Mouse (Mus musculus): ENCODE data around the gene Adam17. TPM values are rescaled to one million over a fixed set of nuclear protein-coding genes. Genes with fewer than 3 reads are reported as not detected.

The Adam17 gene
- polyA plus RNA-seq, 1 experiment from 2014 or later = 16.8 TPM

- Histone ChIP-seq H3K4me3 (ENCODE audit: low read depth, low read length) (no peak overlapping the region), H3K27ac (ENCODE audit: low read depth, low read length) (no peak overlapping the region), H3K9ac (replicated peaks; ENCODE audit: low read depth, low read length) (no peak overlapping the region), H3K27me3 (ENCODE audit: control insufficient read depth, insufficient read depth, low read length) (no peaks in the 10 kb centered on the region), H3K36me3 (ENCODE audit: control insufficient read depth, insufficient read depth, low read length) (peaks cover 32% of the 10 kb centered on the region), H3K9me3 (ENCODE audit: control insufficient read depth, low read length) (no peaks in the 10 kb centered on the region), H3K4me2 (ENCODE audit: low read depth, low read length) (no peak overlapping the region), H3K4me1 (ENCODE audit: control insufficient read depth, insufficient read depth, low read length) (no peaks in the 10 kb centered on the region)
- WGBS = 93% methylated on average over 5 of the region's 5 CpGs
- no peak for ATAC-seq (ENCODE audit: low read depth)
These were observed 39.7 kb downstream of the Adam17 start for GRCm38 (mm10) chr12:21333766-21334165.

DNA sequence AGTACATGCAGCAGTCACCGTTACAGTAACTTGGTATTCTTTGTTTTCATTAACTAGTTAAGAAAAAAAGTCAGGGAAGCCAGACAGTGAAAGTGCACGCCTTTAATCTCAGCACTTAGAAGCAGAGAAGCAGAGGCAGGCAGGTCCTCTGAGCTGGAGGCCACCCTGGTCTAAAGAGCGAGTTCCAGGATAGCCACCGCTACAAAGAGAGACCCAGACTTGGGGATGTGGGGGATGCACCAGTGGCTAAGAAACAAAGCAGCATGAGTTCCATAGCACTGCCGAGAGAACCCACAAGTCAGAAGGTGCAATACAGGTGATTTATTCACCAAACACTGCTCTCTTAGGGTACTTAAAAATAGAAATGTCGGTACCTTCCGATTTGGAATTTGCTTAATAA lies 40.4 kb downstream of the Adam17 start:
- H3K27ac ChIP-seq (ENCODE audit: low read depth, low read length) = no peak overlapping the region
- H3K9ac ChIP-seq (replicated peaks; ENCODE audit: low read depth, low read length) = no peak overlapping the region
- ATAC-seq (ENCODE audit: low read depth) = no peak
- no peak overlapping the region for H3K4me2 ChIP-seq (ENCODE audit: low read depth, low read length)
- no peaks in the 10 kb centered on the region for H3K9me3 ChIP-seq (ENCODE audit: control insufficient read depth, low read length)
- no peak overlapping the region for H3K4me3 ChIP-seq (ENCODE audit: low read depth, low read length)
- no peaks in the 10 kb centered on the region for H3K27me3 ChIP-seq (ENCODE audit: control insufficient read depth, insufficient read depth, low read length)
- WGBS = 94% methylated on average over 7 of the region's 7 CpGs
- H3K36me3 ChIP-seq (ENCODE audit: control insufficient read depth, insufficient read depth, low read length) = peaks cover 34% of the 10 kb centered on the region
- no peaks in the 10 kb centered on the region for H3K4me1 ChIP-seq (ENCODE audit: control insufficient read depth, insufficient read depth, low read length)

- H3K27ac ChIP-seq (ENCODE audit: low read depth, low read length) = no peak overlapping the region
- H3K36me3 ChIP-seq (ENCODE audit: control insufficient read depth, insufficient read depth, low read length) = peaks cover 40% of the 10 kb centered on the region
- no peak overlapping the region for H3K4me2 ChIP-seq (ENCODE audit: low read depth, low read length)
- no peaks in the 10 kb centered on the region for H3K4me1 ChIP-seq (ENCODE audit: control insufficient read depth, insufficient read depth, low read length)
- H3K27me3 ChIP-seq (ENCODE audit: control insufficient read depth, insufficient read depth, low read length) = no peaks in the 10 kb centered on the region
- H3K9me3 ChIP-seq (ENCODE audit: control insufficient read depth, low read length) = no peaks in the 10 kb centered on the region
- WGBS = 74% methylated on average over 6 of the region's 6 CpGs
- H3K4me3 ChIP-seq (ENCODE audit: low read depth, low read length) = no peak overlapping the region
- no peak overlapping the region for H3K9ac ChIP-seq (replicated peaks; ENCODE audit: low read depth, low read length)
- ATAC-seq (ENCODE audit: low read depth) = no peak
These were observed 41.7 kb downstream of the Adam17 start for GRCm38 (mm10) chr12:21331711-21332110.

GRCm38 (mm10) chr12:21330961-21331576 lies 42.4 kb downstream of the Adam17 start:
- Histone ChIP-seq H3K9me3 (ENCODE audit: control insufficient read depth, low read length) (no peaks in the 10 kb centered on the region), H3K4me2 (ENCODE audit: low read depth, low read length) (no peak overlapping the region), H3K4me1 (ENCODE audit: control insufficient read depth, insufficient read depth, low read length) (no peaks in the 10 kb centered on the region), H3K9ac (replicated peaks; ENCODE audit: low read depth, low read length) (no peak overlapping the region), H3K4me3 (ENCODE audit: low read depth, low read length) (no peak overlapping the region), H3K27me3 (ENCODE audit: control insufficient read depth, insufficient read depth, low read length) (no peaks in the 10 kb centered on the region), H3K36me3 (ENCODE audit: control insufficient read depth, insufficient read depth, low read length) (peaks cover 40% of the 10 kb centered on the region), H3K27ac (ENCODE audit: low read depth, low read length) (no peak overlapping the region)
- 90% methylated on average over 10 of the region's 10 CpGs for WGBS
- ATAC-seq (ENCODE audit: low read depth) = no peak

- ATAC-seq (ENCODE audit: low read depth) = no peak
- Histone ChIP-seq H3K27me3 (ENCODE audit: control insufficient read depth, insufficient read depth, low read length) (no peaks in the 10 kb centered on the region), H3K9me3 (ENCODE audit: control insufficient read depth, low read length) (no peaks in the 10 kb centered on the region), H3K4me1 (ENCODE audit: control insufficient read depth, insufficient read depth, low read length) (no peaks in the 10 kb centered on the region), H3K27ac (ENCODE audit: low read depth, low read length) (no peak overlapping the region), H3K9ac (replicated peaks; ENCODE audit: low read depth, low read length) (no peak overlapping the region), H3K36me3 (ENCODE audit: control insufficient read depth, insufficient read depth, low read length) (peaks cover 47% of the 10 kb centered on the region), H3K4me2 (ENCODE audit: low read depth, low read length) (no peak overlapping the region), H3K4me3 (ENCODE audit: low read depth, low read length) (no peak overlapping the region)
- 93% methylated on average over 9 of the region's 9 CpGs for whole genome bisulfite sequencing
These were observed 43.6 kb downstream of the Adam17 start for GRCm38 (mm10) chr12:21329661-21330400.

GRCm38 (mm10) chr12:21326325-21326724 lies 47.1 kb downstream of the Adam17 start:
- H3K36me3 ChIP-seq (ENCODE audit: control insufficient read depth, insufficient read depth, low read length) = peaks cover 41% of the 10 kb centered on the region
- WGBS = 100% methylated on average over 3 of the region's 3 CpGs
- H3K9me3 ChIP-seq (ENCODE audit: control insufficient read depth, low read length) = no peaks in the 10 kb centered on the region

GRCm38 (mm10) chr12:21325266-21325665 lies 48.2 kb downstream of the Adam17 start:
- Histone ChIP-seq H3K9me3 (ENCODE audit: control insufficient read depth, low read length) (no peaks in the 10 kb centered on the region), H3K4me2 (ENCODE audit: low read depth, low read length) (no peak overlapping the region), H3K27ac (ENCODE audit: low read depth, low read length) (no peak overlapping the region), H3K36me3 (ENCODE audit: control insufficient read depth, insufficient read depth, low read length) (peaks cover 33% of the 10 kb centered on the region), H3K4me1 (ENCODE audit: control insufficient read depth, insufficient read depth, low read length) (no peaks in the 10 kb centered on the region), H3K4me3 (ENCODE audit: low read depth, low read length) (no peak overlapping the region), H3K27me3 (ENCODE audit: control insufficient read depth, insufficient read depth, low read length) (no peaks in the 10 kb centered on the region), H3K9ac (replicated peaks; ENCODE audit: low read depth, low read length) (no peak overlapping the region)
- no peak for ATAC-seq (ENCODE audit: low read depth)
- 87% methylated on average over 8 of the region's 8 CpGs for WGBS

More at GRCm38 (mm10) chr12:21326325-21326724, 47.1 kb downstream of the Adam17 start:
- no peaks in the 10 kb centered on the region for H3K27me3 ChIP-seq (ENCODE audit: control insufficient read depth, insufficient read depth, low read length)
- H3K4me2 ChIP-seq (ENCODE audit: low read depth, low read length) = no peak overlapping the region
- H3K4me1 ChIP-seq (ENCODE audit: control insufficient read depth, insufficient read depth, low read length) = no peaks in the 10 kb centered on the region
- no peak overlapping the region for H3K27ac ChIP-seq (ENCODE audit: low read depth, low read length)
- no peak overlapping the region for H3K4me3 ChIP-seq (ENCODE audit: low read depth, low read length)
- H3K9ac ChIP-seq (replicated peaks; ENCODE audit: low read depth, low read length) = no peak overlapping the region
- no peak for ATAC-seq (ENCODE audit: low read depth)

DNA sequence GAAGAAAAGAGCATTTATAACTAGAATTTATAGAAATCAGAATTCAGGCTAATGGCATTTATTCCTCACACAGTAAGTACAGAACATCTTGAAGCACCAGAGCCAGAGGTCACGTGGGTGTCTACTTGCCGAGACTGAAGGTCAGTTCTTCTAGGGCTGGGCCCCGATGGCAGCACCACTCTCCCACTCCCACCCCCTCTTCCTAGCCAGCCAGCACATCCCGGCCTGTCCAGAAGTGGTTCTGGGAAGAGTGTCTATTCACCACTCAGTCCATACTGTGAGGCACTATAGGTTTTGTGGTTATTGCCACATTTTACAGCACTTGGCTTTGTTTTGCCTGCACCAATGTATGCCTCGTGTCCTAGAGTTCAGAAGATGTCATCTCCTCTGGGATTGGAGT lies 49.3 kb downstream of the Adam17 start:
- H3K36me3 ChIP-seq (ENCODE audit: control insufficient read depth, insufficient read depth, low read length) = peaks cover 24% of the 10 kb centered on the region
- WGBS = 33% methylated on average over 5 of the region's 5 CpGs
- ATAC-seq (ENCODE audit: low read depth) = no peak
- no peak overlapping the region for H3K4me2 ChIP-seq (ENCODE audit: low read depth, low read length)
- no peaks in the 10 kb centered on the region for H3K9me3 ChIP-seq (ENCODE audit: control insufficient read depth, low read length)
- H3K27ac ChIP-seq (ENCODE audit: low read depth, low read length) = no peak overlapping the region
- no peak overlapping the region for H3K9ac ChIP-seq (replicated peaks; ENCODE audit: low read depth, low read length)
- no peaks in the 10 kb centered on the region for H3K27me3 ChIP-seq (ENCODE audit: control insufficient read depth, insufficient read depth, low read length)
- no peaks in the 10 kb centered on the region for H3K4me1 ChIP-seq (ENCODE audit: control insufficient read depth, insufficient read depth, low read length)
- H3K4me3 ChIP-seq (ENCODE audit: low read depth, low read length) = no peak overlapping the region

DNA sequence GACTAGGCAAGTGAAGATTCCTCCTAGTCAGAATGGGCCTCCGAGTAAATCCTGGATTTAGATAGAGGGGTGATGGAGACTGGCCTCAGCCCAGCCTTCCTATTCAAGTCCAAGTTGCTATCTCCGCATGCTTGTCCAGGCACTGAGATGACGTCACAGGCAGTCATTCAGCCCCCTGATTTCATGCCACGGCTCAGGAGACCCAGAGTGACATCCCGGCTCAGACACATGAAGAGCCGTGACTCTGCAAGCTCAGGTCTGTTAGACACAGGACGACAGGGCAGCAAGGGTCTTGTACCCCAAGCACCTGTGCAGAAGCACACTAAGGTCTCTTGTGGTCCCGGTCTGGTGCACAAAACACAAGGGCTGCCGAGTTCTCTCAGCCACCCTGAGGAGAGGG lies 50.6 kb downstream of the Adam17 start:
- Histone ChIP-seq H3K9me3 (ENCODE audit: control insufficient read depth, low read length) (no peaks in the 10 kb centered on the region), H3K4me1 (ENCODE audit: control insufficient read depth, insufficient read depth, low read length) (no peaks in the 10 kb centered on the region), H3K27me3 (ENCODE audit: control insufficient read depth, insufficient read depth, low read length) (no peaks in the 10 kb centered on the region), H3K36me3 (ENCODE audit: control insufficient read depth, insufficient read depth, low read length) (peaks cover 20% of the 10 kb centered on the region), H3K27ac (ENCODE audit: low read depth, low read length) (no peak overlapping the region), H3K4me3 (ENCODE audit: low read depth, low read length) (no peak overlapping the region), H3K9ac (replicated peaks; ENCODE audit: low read depth, low read length) (no peak overlapping the region), H3K4me2 (ENCODE audit: low read depth, low read length) (no peak overlapping the region)
- WGBS = 83% methylated on average over 9 of the region's 9 CpGs
- no peak for ATAC-seq (ENCODE audit: low read depth)
